Mouse (Mus musculus) adrenal gland (tissue): ENCODE results near the gene Pak4.

Experiments
- intact Hi-C: fragments of 180-260 bp; cut with DNase I; formaldehyde crosslinking; loops from one replicate; pipeline ENCODE4 v1.15.1; 2025
- long read RNA-seq, 2 experiments: library from polyadenylated mRNA; unstranded; transcript quantifications; one replicate each; pipeline ENCODE4 v2.0.0; 2020; ENCODE audit warnings: borderline replicate concordance in 1 of 2; ENCODE audit not compliant: insufficient replicate concordance in 1 of 2

Gene Pak4
- long read RNA-seq, experiment 1, transcript Pak4-202 (10 exons, 2,899 nt), result major isoform, 5 of 9 reads
- long read RNA-seq, experiment 1, partial matches to known transcripts, result 2 of 9 reads
- long read RNA-seq, experiment 1, other reads (novel, unspliced or antisense), result 2 of 9 reads
- long read RNA-seq, experiment 2, partial matches to known transcripts, result 7 of 11 reads
- long read RNA-seq, experiment 2, other reads (novel, unspliced or antisense), result 1 of 11 reads

- intact Hi-C loops, result no loop called here
Observed at GRCm38 (mm10) chr7:28597642-28598446, at the start of gene Pak4, which contains the start of gene Samd4b. TSS of gene Pak4 (minus strand) at chr7:28598185. TSS of gene Samd4b (minus strand) at chr7:28598144.

- intact Hi-C loops, result no loop called here
Observed at GRCm38 (mm10) chr7:28647016-28647415, 49.0 kb upstream of the Pak4 start.

GRCm38 (mm10) chr7:28645947-28646475, 48.0 kb upstream of the Pak4 start:
- intact Hi-C loops, result no loop called here

- intact Hi-C loops, result no loop called here
Observed at GRCm38 (mm10) chr7:28645366-28645765, 47.4 kb upstream of the Pak4 start.

- intact Hi-C loops, result no loop called here
Observed at GRCm38 (mm10) chr7:28641546-28641945, 43.6 kb upstream of the Pak4 start.

GRCm38 (mm10) chr7:28637511-28637910, 39.5 kb upstream of the Pak4 start:
- intact Hi-C loops, result no loop called here

- intact Hi-C loops, result no loop called here
Observed at GRCm38 (mm10) chr7:28634128-28634527, 36.1 kb upstream of the Pak4 start.

GRCm38 (mm10) chr7:28631073-28631472, 33.1 kb upstream of the Pak4 start, which contains the start of gene Acp7:
TSS of gene Acp7 (minus strand) at chr7:28631332.
- intact Hi-C loops, result no loop called here

GRCm38 (mm10) chr7:28624791-28625190, 26.8 kb upstream of the Pak4 start:
- intact Hi-C loops, result no loop called here

GRCm38 (mm10) chr7:28619098-28619715, 21.2 kb upstream of the Pak4 start:
- intact Hi-C loops, result no loop called here

GRCm38 (mm10) chr7:28605951-28606350, 8.0 kb upstream of the Pak4 start:
- intact Hi-C loops, result no loop called here

GRCm38 (mm10) chr7:28603788-28604187, 5.8 kb upstream of the Pak4 start:
- intact Hi-C loops, result loop anchor here (2.0 to 5.0 kb wide), 3 partner anchors 76 to 123 kb away; no protein-coding TSS in a partner anchor

- intact Hi-C loops, result loop anchor here (2.0 to 5.0 kb wide), 3 partner anchors 76 to 124 kb away; no protein-coding TSS in a partner anchor
Observed at GRCm38 (mm10) chr7:28603136-28603535, 5.2 kb upstream of the Pak4 start.

GRCm38 (mm10) chr7:28601668-28602067, 3.7 kb upstream of the Pak4 start:
- intact Hi-C loops, result loop anchor here (1.0 to 5.0 kb wide), 5 partner anchors 33 to 156 kb away; no protein-coding TSS in a partner anchor

GRCm38 (mm10) chr7:28601029-28601428, 3.0 kb upstream of the Pak4 start:
- intact Hi-C loops, result loop anchor here (1.0 to 5.0 kb wide), 4 partner anchors 33 to 156 kb away; no protein-coding TSS in a partner anchor

- intact Hi-C loops, result no loop called here
Observed at GRCm38 (mm10) chr7:28598951-28599350, 966 bp upstream of the Pak4 start.

- intact Hi-C loops, result no loop called here
Observed at GRCm38 (mm10) chr7:28597277-28597570, 761 bp downstream of the Pak4 start.

- intact Hi-C loops, result no loop called here
Observed at GRCm38 (mm10) chr7:28596436-28597276, 1.3 kb downstream of the Pak4 start.

GRCm38 (mm10) chr7:28595751-28596435, 2.1 kb downstream of the Pak4 start:
- intact Hi-C loops, result no loop called here
